Comparison of ENCODE assay signal across 10 mouse cellular contexts in genomic region chr15:96874145-96874544, GRCm38 (mm10).
DNase-seq lines count a peak whose midpoint lies in the region; ATAC-seq lines count a peak whose summit lies in the region.
"Had no signal": no experiment of that assay in that cellular context is flagged by ENCODE, and none has a peak within 500 bp of the region (broad histone marks: within the 10 kb centered on the region; RNA-seq: fewer than 3 reads in every experiment).

No protein-coding gene starts in this region.

- H3K36me3 ChIP-seq in hindbrain, embryonic 10.5 days, result no peaks in the 10 kb centered on the region
- H3K36me3 ChIP-seq in hindbrain, embryonic 16.5 days (ENCODE audit: control insufficient read depth, insufficient read depth, low read length), result no peaks in the 10 kb centered on the region
- no peaks in the 10 kb centered on the region for H3K36me3 ChIP-seq in intestine, embryonic 16.5 days (ENCODE audit: control insufficient read depth, insufficient read depth, low read length)
- no peaks in the 10 kb centered on the region for H3K36me3 ChIP-seq in limb, embryonic 12.5 days

- 70% methylated on average over 8 of the region's 8 CpGs for WGBS in hindbrain, embryonic 10.5 days
- WGBS in hindbrain, embryonic 16.5 days, result 73% methylated on average over 8 of the region's 8 CpGs
- WGBS in intestine, embryonic 16.5 days, result 37% methylated on average over 8 of the region's 8 CpGs
- WGBS in limb, embryonic 12.5 days, result 14% methylated on average over 8 of the region's 8 CpGs

- no peak overlapping the region for H3K4me2 ChIP-seq in hindbrain, embryonic 16.5 days (ENCODE audit: low read length)
- H3K4me2 ChIP-seq in intestine, embryonic 16.5 days (ENCODE audit: low read depth, low read length), result no peak overlapping the region
- H3K4me2 ChIP-seq in limb, embryonic 12.5 days, result peak overlapping the region; percentile 13; the same call in 1 of the 2 replicates

- H3K9ac ChIP-seq in hindbrain, embryonic 16.5 days (ENCODE audit: low read depth, low read length), result no peak overlapping the region
- no peak overlapping the region for H3K9ac ChIP-seq in intestine, embryonic 16.5 days (ENCODE audit: low read depth, low read length)
- no peak overlapping the region for H3K9ac ChIP-seq in limb, embryonic 12.5 days (replicated peaks)
- H3K9ac ChIP-seq: liver, embryonic 14.5 days had no signal

- H3K4me3 ChIP-seq in hindbrain, embryonic 10.5 days, result no peak overlapping the region
- no peak overlapping the region for H3K4me3 ChIP-seq in hindbrain, embryonic 16.5 days (ENCODE audit: low read length)
- no peak overlapping the region for H3K4me3 ChIP-seq in intestine, embryonic 16.5 days (ENCODE audit: low read length)
- H3K4me3 ChIP-seq in limb, embryonic 12.5 days (replicated peaks), result no peak overlapping the region

- DNase-seq in hindbrain, embryonic 10.5 days (ENCODE audit: low spot score), result peak; percentile 10
- DNase-seq in embryo, embryonic 11 days, result peak; percentile 65
- DNase-seq in B cell, adult 2 months, result no peak
- no peak for DNase-seq in urinary bladder, postnatal 14 days (ENCODE audit: low spot score)
- no peak for DNase-seq in yolk sac, embryonic 10.5 days (ENCODE audit: low spot score)
- DNase-seq: layer of hippocampus, adult 9-11 months had no signal

- no peak for ATAC-seq in hindbrain, embryonic 16.5 days
- peak; percentile 77 for ATAC-seq in intestine, embryonic 16.5 days
- ATAC-seq in limb, embryonic 12.5 days (ENCODE audit: insufficient number of reproducible peaks, insufficient read depth, low FRiP score, low TSS enrichment, low read depth), result peak; percentile 71; the same call in 1 of the 2 replicates

- H3K9me3 ChIP-seq in hindbrain, embryonic 10.5 days, result no peaks in the 10 kb centered on the region
- H3K9me3 ChIP-seq in hindbrain, embryonic 16.5 days (ENCODE audit: control insufficient read depth, low read length), result no peaks in the 10 kb centered on the region
- no peaks in the 10 kb centered on the region for H3K9me3 ChIP-seq in intestine, embryonic 16.5 days (ENCODE audit: control insufficient read depth, low read length)
- H3K9me3 ChIP-seq in limb, embryonic 12.5 days, result no peaks in the 10 kb centered on the region

- no peaks in the 10 kb centered on the region for H3K4me1 ChIP-seq in hindbrain, embryonic 10.5 days (replicated peaks)
- no peaks in the 10 kb centered on the region for H3K4me1 ChIP-seq in hindbrain, embryonic 16.5 days (ENCODE audit: control insufficient read depth, insufficient read depth, low read depth, low read length)
- peaks cover 7% of the 10 kb centered on the region for H3K4me1 ChIP-seq in intestine, embryonic 16.5 days (ENCODE audit: control insufficient read depth, insufficient read depth, low read length)
- peaks cover 17% of the 10 kb centered on the region for H3K4me1 ChIP-seq in limb, embryonic 12.5 days (replicated peaks)

- no peak overlapping the region for H3K27ac ChIP-seq in hindbrain, embryonic 10.5 days
- no peak overlapping the region for H3K27ac ChIP-seq in hindbrain, embryonic 16.5 days (ENCODE audit: low read depth, low read length)
- peak overlapping the region; percentile 80; the same call in 1 of the 2 replicates for H3K27ac ChIP-seq in intestine, embryonic 16.5 days (ENCODE audit: low read length)
- H3K27ac ChIP-seq in limb, embryonic 12.5 days, result no peak overlapping the region
- H3K27ac ChIP-seq: liver, embryonic 14.5 days had no signal

- no peaks in the 10 kb centered on the region for H3K27me3 ChIP-seq in hindbrain, embryonic 10.5 days (ENCODE audit: insufficient read depth, poor library complexity, severe bottlenecking)
- H3K27me3 ChIP-seq in hindbrain, embryonic 16.5 days (replicated peaks; ENCODE audit: control insufficient read depth, insufficient read depth, low read length), result no peaks in the 10 kb centered on the region
- H3K27me3 ChIP-seq in intestine, embryonic 16.5 days (replicated peaks; ENCODE audit: control insufficient read depth, insufficient read depth, low read length), result no peaks in the 10 kb centered on the region
- H3K27me3 ChIP-seq in limb, embryonic 12.5 days, result no peaks in the 10 kb centered on the region

Comparison
In these comparisons a context has a peak if more than half of its experiments do, and no peak if none do; other contexts are left out.
1. DNase-seq: peak in hindbrain, embryonic 10.5 days (single experiment) and embryo, embryonic 11 days (single experiment); none in B cell, adult 2 months (0 of 2), urinary bladder, postnatal 14 days (single experiment) and yolk sac, embryonic 10.5 days (single experiment).